Mouse (Mus musculus) stomach, postnatal 0 days (tissue): ENCODE measurements at regions not wholly inside any gene's neighbourhood (a gene's known extent, or its start where the extent isn't known, plus 50 kb on each side); places are given as distances from the start of the nearest gene placed in this dataset.

Experiments
- CTCF ChIP-seq: IDR thresholded peaks from 2 replicates; pipeline ENCODE4 v1.5.1; 2016; ENCODE audit warnings: antibody characterized with exemption, low read depth, mild to moderate bottlenecking, moderate library complexity
- EP300 ChIP-seq: optimal IDR thresholded peaks from 2 replicates; pipeline ENCODE3; 2016; ENCODE audit warnings: antibody characterized with exemption

- TF ChIP-seq CTCF (no peak), EP300 (no peak)
These were observed 75.4 kb upstream of the Nepro start for GRCm38 (mm10) chr16:44648547-44649223.
